Mouse (Mus musculus): Measurements from ENCODE around the gene Pnrc2. TPM values are rescaled to one million over a fixed set of nuclear protein-coding genes. Genes with fewer than 3 reads are reported as not detected.

Gene Pnrc2
- polyA plus RNA-seq, 1 experiment from 2014 or later = 53.2 TPM

DNA sequence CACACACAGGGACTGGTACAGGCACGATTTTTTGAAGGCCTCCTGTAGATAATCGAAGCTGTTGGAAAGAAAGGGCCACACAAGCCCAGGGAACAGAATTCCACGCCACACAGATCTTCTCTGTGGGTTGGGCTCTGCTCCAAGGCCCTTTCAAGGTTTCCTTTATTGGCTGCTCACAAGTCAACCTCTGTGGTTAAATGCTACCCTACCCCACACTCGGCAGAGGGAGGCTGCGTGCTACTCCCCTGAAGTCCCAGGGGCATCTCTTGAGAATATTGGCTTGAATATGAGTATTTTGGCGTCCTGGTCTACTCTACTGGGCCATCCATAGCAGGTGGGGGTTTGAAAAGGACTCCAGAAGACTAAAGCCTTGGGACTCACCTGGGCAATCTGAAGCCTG, 22.5 kb upstream of the Pnrc2 start:
- Histone ChIP-seq H3K4me3 (ENCODE audit: low read depth, low read length) (peak overlapping the region; percentile 40), H3K36me3 (replicated peaks; ENCODE audit: insufficient read depth, low read length) (no peaks in the 10 kb centered on the region), H3K9me3 (ENCODE audit: low read length) (no peaks in the 10 kb centered on the region), H3K4me1 (ENCODE audit: insufficient read depth) (peaks cover 26% of the 10 kb centered on the region), H3K9ac (replicated peaks) (peak overlapping the region; percentile 58), H3K4me2 (ENCODE audit: low read depth, low read length) (peak overlapping the region; percentile 70), H3K27me3 (ENCODE audit: insufficient read depth, low read length) (no peaks in the 10 kb centered on the region), H3K27ac (ENCODE audit: low read depth) (peak overlapping the region; percentile 82)
- ATAC-seq (no peak), DNase-seq (no peak)
- 40% methylated on average over 6 of the region's 6 CpGs for WGBS (ENCODE audit: insufficient replicate concordance)
- TF ChIP-seq EP300 (IDR thresholded peaks at IDR 0.05; ENCODE audit: low read depth) (no peak), CTCF (IDR thresholded peaks at IDR 0.05; ENCODE audit: low read depth) (no peak)

DNA sequence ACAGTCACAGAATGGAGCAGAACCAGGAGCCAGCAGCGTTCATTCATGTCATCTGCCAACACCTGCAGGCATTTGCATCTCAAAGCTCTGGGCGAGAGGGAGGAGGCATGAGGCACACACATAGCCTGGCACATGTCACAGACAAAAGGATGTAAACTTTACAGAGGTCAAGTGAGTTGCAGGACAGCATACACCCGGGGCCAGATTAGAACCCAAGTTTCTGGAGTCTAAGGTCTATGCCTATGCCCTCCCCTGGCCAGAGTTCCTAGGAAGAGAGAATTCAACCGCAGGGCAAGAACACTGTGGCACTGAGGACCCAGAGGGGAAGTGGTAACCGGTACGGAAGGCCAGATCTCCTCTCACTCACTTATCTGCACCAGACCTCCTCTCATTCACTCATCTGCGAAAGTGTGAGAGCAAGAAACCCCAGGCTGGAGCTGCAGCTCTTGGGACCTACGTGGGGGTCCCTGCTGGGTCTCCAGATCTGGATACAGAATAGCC, 21.5 kb upstream of the Pnrc2 start, which contains the start of gene Cnr2:
TSS of gene Cnr2 (plus strand) at position 324 of the 501 bp plus-strand sequence.
- ATAC-seq (no peak), DNase-seq (no peak)
- H3K4me1 ChIP-seq (ENCODE audit: insufficient read depth) = peaks cover 26% of the 10 kb centered on the region

GRCm38 (mm10) chr4:135892884-135893283, 19.2 kb upstream of the Pnrc2 start:
- Histone ChIP-seq H3K9me3 (ENCODE audit: low read length) (no peaks in the 10 kb centered on the region), H3K4me1 (ENCODE audit: insufficient read depth) (peaks cover 10% of the 10 kb centered on the region), H3K27me3 (ENCODE audit: insufficient read depth, low read length) (no peaks in the 10 kb centered on the region), H3K4me2 (ENCODE audit: low read depth, low read length) (no peak overlapping the region), H3K4me3 (ENCODE audit: low read depth, low read length) (no peak overlapping the region), H3K36me3 (replicated peaks; ENCODE audit: insufficient read depth, low read length) (no peaks in the 10 kb centered on the region), H3K9ac (replicated peaks) (no peak overlapping the region), H3K27ac (ENCODE audit: low read depth) (no peak overlapping the region)
- peak; percentile 52 for TF ChIP-seq CTCF (IDR thresholded peaks at IDR 0.05; ENCODE audit: low read depth)
- no peak for TF ChIP-seq EP300 (IDR thresholded peaks at IDR 0.05; ENCODE audit: low read depth)
- ATAC-seq (no peak), DNase-seq (no peak)
- 38% methylated on average over 4 of the region's 4 CpGs for WGBS (ENCODE audit: insufficient replicate concordance)

More for the DNA sequence above, 21.5 kb upstream of the Pnrc2 start, which contains the start of gene Cnr2:
- Histone ChIP-seq H3K4me2 (ENCODE audit: low read depth, low read length) (peak within 1 kb of the TSS; percentile 70), H3K4me3 (ENCODE audit: low read depth, low read length) (peak within 1 kb of the TSS; percentile 40), H3K9me3 (ENCODE audit: low read length) (no peaks in the 10 kb centered on the region), H3K27ac (ENCODE audit: low read depth) (peak within 1 kb of the TSS; percentile 82), H3K9ac (replicated peaks) (peak within 1 kb of the TSS; percentile 58), H3K27me3 (ENCODE audit: insufficient read depth, low read length) (no peaks in the 10 kb centered on the region), H3K36me3 (replicated peaks; ENCODE audit: insufficient read depth, low read length) (no peaks in the 10 kb centered on the region)
- WGBS (ENCODE audit: insufficient replicate concordance) = 31% methylated on average over 8 of the region's 8 CpGs
- TF ChIP-seq CTCF (IDR thresholded peaks at IDR 0.05; ENCODE audit: low read depth) (no peak), EP300 (IDR thresholded peaks at IDR 0.05; ENCODE audit: low read depth) (no peak)

GRCm38 (mm10) chr4:135891539-135891938, 17.9 kb upstream of the Pnrc2 start:
- TF ChIP-seq EP300 (IDR thresholded peaks at IDR 0.05; ENCODE audit: low read depth) (no peak), CTCF (IDR thresholded peaks at IDR 0.05; ENCODE audit: low read depth) (no peak)
- 58% methylated on average over 2 of the region's 2 CpGs for WGBS (ENCODE audit: insufficient replicate concordance)
- no peak for ATAC-seq

GRCm38 (mm10) chr4:135889884-135890283, 16.2 kb upstream of the Pnrc2 start:
- H3K4me2 ChIP-seq (ENCODE audit: low read depth, low read length) = no peak overlapping the region
- no peaks in the 10 kb centered on the region for H3K36me3 ChIP-seq (replicated peaks; ENCODE audit: insufficient read depth, low read length)
- TF ChIP-seq CTCF (IDR thresholded peaks at IDR 0.05; ENCODE audit: low read depth) = peak; percentile 96
- no peak for TF ChIP-seq EP300 (IDR thresholded peaks at IDR 0.05; ENCODE audit: low read depth)
- DNase-seq = peak; percentile 82
- H3K27me3 ChIP-seq (ENCODE audit: insufficient read depth, low read length) = no peaks in the 10 kb centered on the region
- H3K4me1 ChIP-seq (ENCODE audit: insufficient read depth) = peaks cover 3% of the 10 kb centered on the region; the same call in 1 of the 2 replicates
- no peak overlapping the region for H3K9ac ChIP-seq (replicated peaks)
- no peak overlapping the region for H3K27ac ChIP-seq (ENCODE audit: low read depth)
- no peaks in the 10 kb centered on the region for H3K9me3 ChIP-seq (ENCODE audit: low read length)
- peak; percentile 84 for ATAC-seq
- no peak overlapping the region for H3K4me3 ChIP-seq (ENCODE audit: low read depth, low read length)
- WGBS (ENCODE audit: insufficient replicate concordance) = 2% methylated on average over 4 of the region's 4 CpGs

More at GRCm38 (mm10) chr4:135891539-135891938, 17.9 kb upstream of the Pnrc2 start:
- Histone ChIP-seq H3K9me3 (ENCODE audit: low read length) (no peaks in the 10 kb centered on the region), H3K27me3 (ENCODE audit: insufficient read depth, low read length) (no peaks in the 10 kb centered on the region), H3K4me1 (ENCODE audit: insufficient read depth) (peaks cover 3% of the 10 kb centered on the region; the same call in 1 of the 2 replicates), H3K27ac (ENCODE audit: low read depth) (no peak overlapping the region), H3K4me3 (ENCODE audit: low read depth, low read length) (no peak overlapping the region), H3K9ac (replicated peaks) (no peak overlapping the region), H3K36me3 (replicated peaks; ENCODE audit: insufficient read depth, low read length) (no peaks in the 10 kb centered on the region), H3K4me2 (ENCODE audit: low read depth, low read length) (no peak overlapping the region)
- DNase-seq = no peak

GRCm38 (mm10) chr4:135889146-135889883, 15.7 kb upstream of the Pnrc2 start:
- Histone ChIP-seq H3K4me1 (ENCODE audit: insufficient read depth) (peaks cover under 1% of the 10 kb centered on the region), H3K9me3 (ENCODE audit: low read length) (no peaks in the 10 kb centered on the region), H3K4me3 (ENCODE audit: low read depth, low read length) (no peak overlapping the region), H3K27me3 (ENCODE audit: insufficient read depth, low read length) (no peaks in the 10 kb centered on the region), H3K9ac (replicated peaks) (no peak overlapping the region), H3K36me3 (replicated peaks; ENCODE audit: insufficient read depth, low read length) (no peaks in the 10 kb centered on the region), H3K4me2 (ENCODE audit: low read depth, low read length) (no peak overlapping the region), H3K27ac (ENCODE audit: low read depth) (no peak overlapping the region)
- ATAC-seq (no peak), DNase-seq (no peak)
- WGBS (ENCODE audit: insufficient replicate concordance) = 72% methylated on average over 7 of the region's 7 CpGs
- TF ChIP-seq EP300 (IDR thresholded peaks at IDR 0.05; ENCODE audit: low read depth) (no peak), CTCF (IDR thresholded peaks at IDR 0.05; ENCODE audit: low read depth) (no peak)
